ENCODE assay signal across 7 mouse cellular contexts in genomic region chr11:70020022-70020631, GRCm38 (mm10). TPM values are rescaled to one million over a fixed set of nuclear protein-coding genes. Genes with fewer than 3 reads are reported as not detected.
DNase-seq lines count a peak whose midpoint lies in the region; ATAC-seq lines count a peak whose summit lies in the region.

No protein-coding gene starts in this region.

- H3K27ac ChIP-seq in embryonic facial prominence, embryonic 10.5 days (replicated peaks): peak overlapping the region; percentile 97
- H3K27ac ChIP-seq in hindbrain, embryonic 12.5 days: peak overlapping the region; percentile 94
- H3K27ac ChIP-seq in midbrain, embryonic 11.5 days (ENCODE audit: low read depth, low read length): peak overlapping the region; percentile 69

- H3K9me3 ChIP-seq in embryonic facial prominence, embryonic 10.5 days: no peaks in the 10 kb centered on the region
- no peaks in the 10 kb centered on the region for H3K9me3 ChIP-seq in hindbrain, embryonic 12.5 days (replicated peaks)
- no peaks in the 10 kb centered on the region for H3K9me3 ChIP-seq in midbrain, embryonic 11.5 days (ENCODE audit: control insufficient read depth, low read length)

- intact Hi-C loops in left cerebral cortex, postnatal 14 days (cut with DNase I): no loop called here

- peak overlapping the region; percentile 91 for H3K4me2 ChIP-seq in hindbrain, embryonic 12.5 days (replicated peaks)
- H3K4me2 ChIP-seq in midbrain, embryonic 11.5 days: peak overlapping the region; percentile 87

- H3K4me1 ChIP-seq in embryonic facial prominence, embryonic 10.5 days: peaks cover 93% of the 10 kb centered on the region
- peaks cover 68% of the 10 kb centered on the region for H3K4me1 ChIP-seq in hindbrain, embryonic 12.5 days
- peaks cover 57% of the 10 kb centered on the region for H3K4me1 ChIP-seq in midbrain, embryonic 11.5 days (ENCODE audit: control insufficient read depth, insufficient read depth, low read length)

- no peaks in the 10 kb centered on the region for H3K27me3 ChIP-seq in embryonic facial prominence, embryonic 10.5 days (replicated peaks; ENCODE audit: low read depth, poor library complexity, severe bottlenecking)
- no peaks in the 10 kb centered on the region for H3K27me3 ChIP-seq in hindbrain, embryonic 12.5 days
- no peaks in the 10 kb centered on the region for H3K27me3 ChIP-seq in midbrain, embryonic 11.5 days (ENCODE audit: control insufficient read depth, insufficient read depth, low read length)

- 18% methylated on average over 8 of the region's 8 CpGs for WGBS in embryonic facial prominence, embryonic 10.5 days
- WGBS in hindbrain, embryonic 12.5 days: 24% methylated on average over 7 of the region's 8 CpGs
- WGBS in midbrain, embryonic 11.5 days: 12% methylated on average over 7 of the region's 8 CpGs

- H3K4me3 ChIP-seq in embryonic facial prominence, embryonic 10.5 days: peak overlapping the region; percentile 86
- peak overlapping the region; percentile 71 for H3K4me3 ChIP-seq in hindbrain, embryonic 12.5 days
- peak overlapping the region; percentile 38 for H3K4me3 ChIP-seq in midbrain, embryonic 11.5 days (ENCODE audit: low read depth, low read length)

- ATAC-seq in hindbrain, embryonic 12.5 days (ENCODE audit: low FRiP score): no peak
- no peak for ATAC-seq in midbrain, embryonic 11.5 days (ENCODE audit: low FRiP score)

- peak overlapping the region; percentile 96 for H3K9ac ChIP-seq in hindbrain, embryonic 12.5 days
- H3K9ac ChIP-seq in midbrain, embryonic 11.5 days (ENCODE audit: low read length): peak overlapping the region; percentile 40; the same call in 1 of the 2 replicates

- no peaks in the 10 kb centered on the region for H3K36me3 ChIP-seq in embryonic facial prominence, embryonic 10.5 days (replicated peaks)
- no peaks in the 10 kb centered on the region for H3K36me3 ChIP-seq in hindbrain, embryonic 12.5 days
- no peaks in the 10 kb centered on the region for H3K36me3 ChIP-seq in midbrain, embryonic 11.5 days (ENCODE audit: control insufficient read depth, insufficient read depth, low read length)

- peak; percentile 61 to 65 for DNase-seq in left cerebral cortex, postnatal 14 days (ENCODE audit: low spot score in 2 of 2)
- no peak for DNase-seq in left cerebral cortex, adult 9 months (ENCODE audit: low spot score in 2 of 2)
- peak; percentile 51 for DNase-seq in embryonic facial prominence, embryonic 10.5 days (ENCODE audit: low spot score)
- DNase-seq in midbrain, embryonic 11.5 days (ENCODE audit: low spot score, missing footprints): peak; percentile 83
- DNase-seq in embryo, embryonic 10 days (ENCODE audit: low spot score): no peak
- no peak for DNase-seq in ovary, postnatal 14 days (ENCODE audit: low spot score)

RNA-seq across cellular contexts. Expression of gene Dlg4, which starts 3.4 kb away (rescaled TPM):
- 1,000 to 10,000 TPM in 1 of 2 experiments, 100 to 1,000 TPM in 1; 1,000 to 1,075 TPM for total RNA-seq in left cerebral cortex, postnatal 14 days (2021)
- polyA plus RNA-seq in embryonic facial prominence, embryonic 10.5 days (2016; fragmentation: Nextera tagmentation; extraction: Ambion mirVana): 12.6 and 13.2 TPM in 2 replicates
- polyA plus RNA-seq in hindbrain, embryonic 12.5 days (2016; fragmentation: Nextera tagmentation; extraction: Ambion mirVana): 23.0 and 28.5 TPM in 2 replicates
- 11.2 and 15.2 TPM in 2 replicates for polyA plus RNA-seq in midbrain, embryonic 11.5 days (2014; fragmentation: Nextera tagmentation; extraction: Ambion mirVana)

RNA-seq across cellular contexts. Expression of gene Acadvl, which starts 4.9 kb away (rescaled TPM):
- total RNA-seq in left cerebral cortex, postnatal 14 days (2021): 10 to 100 TPM; 50.7 to 53.6 TPM
- 42.2 and 46.3 TPM in 2 replicates for polyA plus RNA-seq in embryonic facial prominence, embryonic 10.5 days (2016; fragmentation: Nextera tagmentation; extraction: Ambion mirVana)
- 59.8 and 61.9 TPM in 2 replicates for polyA plus RNA-seq in hindbrain, embryonic 12.5 days (2016; fragmentation: Nextera tagmentation; extraction: Ambion mirVana)
- polyA plus RNA-seq in midbrain, embryonic 11.5 days (2014; fragmentation: Nextera tagmentation; extraction: Ambion mirVana): 46.5 and 47.8 TPM in 2 replicates

RNA-seq across cellular contexts. Expression of gene Dvl2, which starts 19.7 kb away (rescaled TPM):
- 10 to 100 TPM; 27.3 to 30.0 TPM for total RNA-seq in left cerebral cortex, postnatal 14 days (2021)
- polyA plus RNA-seq in embryonic facial prominence, embryonic 10.5 days (2016; fragmentation: Nextera tagmentation; extraction: Ambion mirVana): 59.0 and 59.8 TPM in 2 replicates
- 45.9 and 46.4 TPM in 2 replicates for polyA plus RNA-seq in hindbrain, embryonic 12.5 days (2016; fragmentation: Nextera tagmentation; extraction: Ambion mirVana)
- polyA plus RNA-seq in midbrain, embryonic 11.5 days (2014; fragmentation: Nextera tagmentation; extraction: Ambion mirVana): 29.0 and 30.0 TPM in 2 replicates

RNA-seq across cellular contexts. Expression of gene Phf23, which starts 24.6 kb away (rescaled TPM):
- 10 to 100 TPM; 39.2 to 40.2 TPM for total RNA-seq in left cerebral cortex, postnatal 14 days (2021)
- 96.5 and 98.3 TPM in 2 replicates for polyA plus RNA-seq in embryonic facial prominence, embryonic 10.5 days (2016; fragmentation: Nextera tagmentation; extraction: Ambion mirVana)
- 87.8 and 96.2 TPM in 2 replicates for polyA plus RNA-seq in hindbrain, embryonic 12.5 days (2016; fragmentation: Nextera tagmentation; extraction: Ambion mirVana)
- polyA plus RNA-seq in midbrain, embryonic 11.5 days (2014; fragmentation: Nextera tagmentation; extraction: Ambion mirVana): 51.5 and 53.4 TPM in 2 replicates

RNA-seq across cellular contexts. Expression of gene Gabarap, which starts 29.2 kb away (rescaled TPM):
- total RNA-seq in left cerebral cortex, postnatal 14 days (2021): 100 to 1,000 TPM; 213 to 217 TPM
- polyA plus RNA-seq in embryonic facial prominence, embryonic 10.5 days (2016; fragmentation: Nextera tagmentation; extraction: Ambion mirVana): 317 and 331 TPM in 2 replicates
- polyA plus RNA-seq in hindbrain, embryonic 12.5 days (2016; fragmentation: Nextera tagmentation; extraction: Ambion mirVana): 598 and 607 TPM in 2 replicates
- polyA plus RNA-seq in midbrain, embryonic 11.5 days (2014; fragmentation: Nextera tagmentation; extraction: Ambion mirVana): 566 and 590 TPM in 2 replicates

Comparison
In these comparisons a context has a peak if more than half of its experiments do, and no peak if none do; other contexts are left out.
1. DNase-seq: peak in left cerebral cortex, postnatal 14 days (2 of 2), embryonic facial prominence, embryonic 10.5 days (single experiment) and midbrain, embryonic 11.5 days (single experiment); none in left cerebral cortex, adult 9 months (0 of 2), embryo, embryonic 10 days (single experiment) and ovary, postnatal 14 days (single experiment).
2. Peak in every context shown above with its lines, with median percentiles within 50 percentile points of each other: H3K27ac ChIP-seq and H3K4me3 ChIP-seq.